Mouse (Mus musculus): ENCODE results near the gene Abhd17a.
A peak's percentile ranks its signal among the peaks of the same experiment; 100 is the strongest.

GRCm38 (mm10) chr10:80622661-80623456 is 32.7 kb upstream of the Abhd17a start, which contains the start of gene Csnk1g2:
- TF ChIP-seq CTCF (IDR thresholded peaks at IDR 0.05; ENCODE audit: insufficient read depth, low read depth, low read length) (no peak), POLR2A (IDR thresholded peaks at IDR 0.05; ENCODE audit: insufficient read depth, low read depth, low read length) (peak; percentile 53)
